Mouse (Mus musculus): ENCODE results near the gene Wdr90. TPM values are rescaled to one million over a fixed set of nuclear protein-coding genes. Genes with fewer than 3 reads are reported as not detected.
"Not testable (repeated sequence)": the region's sequence is repeated elsewhere in the genome, so short reads cannot be mapped to it uniquely, and the experiment has no call there.

Gene Wdr90
- total RNA-seq, 2 experiments from 2014 or later = 0.39 to 1.6 TPM

DNA sequence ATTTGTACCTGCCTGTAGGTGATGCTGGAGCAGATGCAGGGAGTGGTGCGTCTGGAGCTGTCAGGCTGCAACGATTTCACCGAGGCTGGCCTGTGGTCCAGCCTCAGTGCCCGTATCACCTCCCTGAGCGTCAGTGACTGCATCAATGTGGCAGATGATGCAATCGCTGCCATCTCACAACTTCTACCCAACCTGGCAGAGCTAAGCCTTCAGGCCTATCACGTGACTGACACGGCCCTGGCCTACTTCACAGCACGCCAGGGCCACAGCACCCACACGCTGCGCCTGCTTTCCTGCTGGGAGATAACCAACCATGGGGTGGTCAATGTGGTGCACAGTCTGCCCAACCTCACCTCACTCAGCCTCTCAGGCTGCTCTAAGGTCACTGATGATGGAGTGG lies 43.6 kb downstream of the Wdr90 start:
- intact Hi-C loops (cut with DNase I) = no loop called here
- DNase-seq = no peak

DNA sequence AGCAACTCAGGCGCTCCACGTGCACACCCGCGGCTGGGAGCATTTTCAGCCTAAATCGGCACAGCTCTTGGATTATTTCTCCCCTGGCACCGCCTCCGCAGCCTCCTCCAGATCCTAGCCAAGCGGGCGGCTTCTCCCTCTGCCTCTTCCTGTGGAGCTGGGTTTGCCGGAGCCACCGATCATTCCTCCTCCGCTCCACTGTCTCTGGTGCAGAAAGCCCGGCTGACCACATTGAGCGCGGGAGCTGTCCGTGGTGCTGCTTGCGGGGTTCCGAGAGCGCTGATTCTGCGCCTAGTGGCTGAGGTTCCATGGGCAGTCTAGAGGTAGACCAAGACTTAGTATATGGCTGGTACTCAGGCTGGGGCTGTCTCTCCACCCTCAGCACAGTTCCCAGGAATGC lies 47.8 kb downstream of the Wdr90 start:
- intact Hi-C loops (cut with DNase I) = no loop called here
- DNase-seq = peak; percentile 71 to 73

DNA sequence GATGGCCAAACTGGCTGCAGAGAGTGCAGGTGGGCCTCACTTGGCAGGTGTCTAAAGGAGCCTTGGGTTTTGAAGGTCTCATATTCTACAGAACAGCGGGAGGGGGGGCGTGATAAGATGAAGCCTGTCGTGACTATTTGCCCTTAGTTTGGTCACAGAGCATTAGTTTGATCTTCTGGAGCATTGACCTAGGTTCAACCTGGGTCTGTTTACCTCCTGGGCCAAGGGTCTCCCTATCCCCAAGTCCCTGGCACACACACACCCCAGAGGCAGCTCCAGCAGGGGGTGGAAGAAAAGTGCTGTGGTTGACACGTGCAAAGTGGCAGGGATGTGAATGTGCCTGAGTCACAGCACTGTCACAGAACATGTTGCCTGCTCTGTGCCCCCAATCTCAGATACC lies 50.4 kb downstream of the Wdr90 start:
- intact Hi-C loops (cut with DNase I) = no loop called here
- no peak for DNase-seq

DNA sequence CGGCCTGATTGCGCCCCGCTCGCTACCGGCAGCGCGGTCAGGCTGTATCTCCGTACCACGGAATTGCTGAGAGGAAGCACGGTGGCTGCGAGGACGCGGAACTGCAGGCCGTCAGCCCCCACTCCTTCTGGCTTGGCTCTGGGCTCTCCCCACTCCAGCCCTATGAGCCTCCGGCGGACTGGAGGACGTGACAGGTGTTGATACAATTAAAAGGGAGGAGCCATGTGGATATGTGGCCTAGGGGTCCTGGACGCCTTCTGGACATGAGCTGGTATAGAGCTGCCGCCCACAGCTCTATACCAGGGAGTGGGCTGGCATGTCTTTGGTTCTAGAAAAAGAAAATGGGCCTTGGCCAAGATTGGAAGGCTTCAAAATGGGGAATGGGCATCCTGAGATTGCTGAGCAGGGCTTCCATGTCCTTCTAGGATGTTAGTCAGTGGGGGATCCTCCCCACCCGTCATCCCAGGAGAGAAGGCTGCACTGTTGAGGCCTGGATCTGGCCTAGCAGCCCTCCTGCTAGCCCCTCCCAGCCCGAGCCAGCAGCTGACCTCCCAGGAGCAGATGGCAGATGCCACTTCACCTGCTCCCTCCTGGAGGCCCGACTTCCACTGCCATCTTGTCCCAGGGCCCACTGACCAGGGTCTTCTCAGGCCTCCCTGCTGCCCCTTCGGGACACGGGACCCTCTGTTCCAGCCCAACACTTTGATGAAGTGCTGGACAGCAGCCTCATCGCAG lies 51.5 kb downstream of the Wdr90 start:
- no peak for DNase-seq
- intact Hi-C loops (cut with DNase I) = no loop called here

DNA sequence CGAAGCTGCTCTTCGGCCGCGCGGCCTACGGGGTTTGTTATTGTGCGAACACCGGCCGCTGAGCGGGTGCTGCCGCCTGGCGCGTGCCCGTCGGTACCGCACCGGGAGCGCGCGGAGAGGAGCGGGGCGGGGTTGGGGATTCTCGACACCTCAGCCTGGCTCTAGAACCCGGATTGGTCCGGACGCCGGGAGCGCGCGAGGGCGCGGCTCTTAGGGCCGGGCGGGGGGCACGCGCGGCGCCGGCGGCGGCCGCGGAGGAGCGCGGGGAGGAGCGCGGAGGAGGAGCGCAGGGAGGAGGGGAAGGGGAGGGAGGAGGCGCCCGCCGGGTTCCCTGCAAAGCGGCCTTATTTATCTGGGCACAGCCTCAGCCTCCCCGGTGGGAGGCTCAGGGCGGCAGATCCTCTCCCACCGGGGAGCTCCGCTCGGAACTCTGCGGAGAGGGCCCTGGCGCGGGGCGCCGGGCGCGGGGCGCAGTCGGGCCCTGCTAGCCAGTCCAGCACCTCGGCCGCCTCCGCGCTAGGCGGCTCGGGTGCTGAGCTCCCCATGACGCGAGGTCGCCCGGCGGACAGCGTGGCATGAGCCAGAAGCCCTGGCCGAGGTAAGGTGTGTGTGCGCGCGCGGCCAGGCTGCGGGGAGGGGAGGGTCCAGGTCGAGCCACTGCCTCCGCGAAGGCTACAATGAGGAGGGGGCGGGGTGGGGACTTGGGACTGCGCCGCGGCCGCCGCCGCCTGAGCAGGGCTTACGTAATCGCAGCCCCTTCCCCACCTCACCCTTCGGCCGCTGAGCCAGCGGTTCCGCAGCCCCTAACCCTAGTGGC lies 52.3 kb downstream of the Wdr90 start, which contains the start of gene Fbxl16:
Fbxl16 (plus strand) TSS at position 297 of the 817 bp plus-strand sequence.
- DNase-seq = peak in 1 of 2 experiments; percentile 42
- intact Hi-C loops (cut with DNase I) = no loop called here

DNA sequence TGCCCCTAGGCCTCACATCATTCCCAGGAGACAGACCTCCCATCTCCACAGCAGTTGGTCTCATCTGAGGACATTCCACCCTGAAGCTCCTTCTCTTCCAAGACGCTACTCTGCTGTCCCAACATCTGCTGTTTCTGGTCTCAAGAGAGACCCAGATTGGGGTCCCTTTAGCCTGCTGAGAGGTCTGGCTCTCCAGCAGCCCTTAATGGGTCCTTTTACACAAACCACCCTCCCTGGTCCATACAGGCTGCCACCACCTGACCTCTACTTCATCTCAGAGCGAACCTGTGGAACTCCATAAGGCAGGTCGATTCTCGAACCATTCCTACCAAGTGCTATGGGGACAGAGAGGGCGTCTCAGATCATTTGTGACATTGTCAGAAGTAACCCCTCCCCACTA lies 53.3 kb downstream of the Wdr90 start:
- DNase-seq = no peak
- intact Hi-C loops (cut with DNase I) = no loop called here

DNA sequence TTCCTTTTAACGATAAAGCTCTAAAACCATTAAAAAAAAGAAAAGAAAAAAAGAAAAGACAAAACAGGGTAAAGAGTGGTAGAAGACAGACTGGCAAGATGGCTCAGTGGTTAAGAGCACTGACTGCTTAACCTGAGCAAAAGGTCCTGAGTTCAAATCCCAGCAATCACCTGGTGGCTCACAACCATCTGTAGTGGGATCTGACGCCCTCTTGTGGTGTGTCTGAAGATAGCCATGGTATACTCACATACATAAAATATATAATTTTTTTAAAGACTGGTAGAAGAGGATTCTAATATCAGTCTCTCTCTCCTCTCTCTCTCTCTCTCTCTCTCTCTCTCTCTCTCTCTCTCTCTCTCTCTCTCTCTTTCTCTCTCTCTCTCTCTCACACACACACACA lies 53.8 kb downstream of the Wdr90 start:
- DNase-seq; intact Hi-C loops (cut with DNase I): not testable (repeated sequence)

DNA sequence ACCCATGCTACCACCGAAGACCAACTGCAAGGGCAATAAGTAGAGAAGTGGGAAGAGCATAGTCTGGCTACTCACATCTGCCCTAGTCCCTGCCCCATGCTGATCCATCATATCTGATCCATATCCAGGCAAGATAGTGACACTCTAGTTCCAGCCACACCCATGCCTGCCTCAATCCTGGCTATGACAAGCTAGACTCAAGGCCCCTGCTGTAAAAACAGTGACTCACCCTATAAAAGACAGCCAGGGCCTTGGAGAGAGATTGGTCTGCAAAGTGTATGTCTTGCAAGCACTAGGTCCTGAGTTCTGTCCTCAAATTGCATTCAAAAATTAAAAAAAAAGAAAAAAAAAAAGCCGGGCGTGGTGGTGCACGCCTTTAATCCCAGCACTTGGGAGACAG lies 54.8 kb downstream of the Wdr90 start:
- intact Hi-C loops (cut with DNase I) = no loop called here

DNA sequence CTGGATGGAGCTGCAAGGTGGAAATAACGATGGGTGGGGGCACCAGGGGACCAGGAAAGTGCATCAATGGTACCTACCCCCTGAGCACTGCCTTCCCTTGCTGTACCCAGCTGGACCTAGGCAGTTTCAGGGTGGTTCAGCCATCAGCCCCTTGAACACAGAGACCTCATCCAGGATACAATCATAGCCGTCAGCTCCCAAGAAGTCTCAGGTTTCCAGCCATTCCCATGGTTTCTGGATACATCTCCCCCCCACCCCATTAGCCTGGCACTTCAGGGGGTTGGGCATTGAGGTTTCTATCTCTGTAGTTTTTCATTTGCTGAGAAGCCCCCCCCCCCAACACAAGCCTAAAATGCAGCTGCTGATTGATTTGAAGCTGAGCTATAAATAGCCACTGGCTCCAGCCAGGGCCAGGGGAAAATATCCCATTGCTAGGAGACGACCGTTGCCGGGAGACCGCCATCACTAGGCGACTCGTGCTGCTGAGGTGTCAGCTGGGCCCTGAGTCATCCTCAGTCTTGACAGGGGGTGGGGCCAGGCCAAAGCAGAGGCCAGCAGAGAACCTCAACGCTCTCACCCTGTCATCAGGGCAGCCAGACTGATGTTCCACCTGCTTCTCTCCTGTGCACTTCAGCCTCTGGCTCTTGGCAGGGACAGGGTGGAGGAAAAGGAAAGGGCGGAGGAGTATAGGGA lies 58.3 kb downstream of the Wdr90 start:
- intact Hi-C loops (cut with DNase I) = loop anchor here (5.0 kb wide), 1 partner anchor 71 kb away; no protein-coding TSS in a partner anchor
- no peak for DNase-seq

More for the DNA sequence above, 54.8 kb downstream of the Wdr90 start:
- DNase-seq = no peak

DNA sequence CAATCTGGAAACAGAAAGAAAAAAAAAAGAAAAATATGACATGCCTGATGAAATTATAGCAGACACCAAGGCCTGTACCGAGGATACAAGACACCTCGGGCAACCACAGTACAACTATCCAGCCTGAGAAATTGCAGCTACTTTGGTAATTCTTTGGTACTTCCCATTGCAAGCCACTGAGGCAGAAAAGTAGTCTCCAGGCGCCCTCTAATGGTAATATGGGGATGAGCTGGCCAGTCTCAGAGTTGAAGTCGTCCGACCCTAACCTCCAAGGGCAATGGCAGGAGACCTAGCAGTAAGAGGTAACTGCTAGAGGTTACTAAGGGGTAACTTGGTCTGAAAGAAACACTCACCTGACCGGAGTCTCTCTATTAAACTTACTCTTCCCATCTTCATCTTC lies 60.3 kb downstream of the Wdr90 start:
- peak in 1 of 2 experiments; percentile 49 for DNase-seq
- intact Hi-C loops (cut with DNase I) = loop anchor here (1.0 to 5.0 kb wide), 2 partner anchors 28 to 69 kb away; partner anchors contain the start of gene Narfl

DNA sequence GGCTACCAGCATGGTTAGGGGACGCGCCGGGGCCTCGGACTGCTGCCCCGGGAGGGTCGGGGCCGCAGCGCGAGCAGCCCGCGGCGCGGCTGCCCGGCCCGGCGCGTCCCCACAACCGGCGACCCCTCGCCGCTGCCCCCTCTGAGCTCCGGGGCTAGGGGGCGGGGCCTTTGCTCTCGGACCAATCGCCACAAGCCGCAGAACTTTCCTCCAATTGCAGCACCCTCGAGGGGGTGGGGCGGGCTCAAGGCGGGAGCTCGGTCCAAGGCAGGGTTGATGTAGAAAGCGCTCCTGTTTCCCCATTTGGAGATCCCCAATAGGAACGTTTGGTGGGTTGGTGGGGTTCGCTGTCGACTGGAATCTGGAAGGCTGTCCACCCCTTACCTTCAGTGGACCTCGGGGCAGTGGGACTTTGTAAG lies 64.3 kb downstream of the Wdr90 start, which contains the start of gene Metrn:
Metrn (minus strand) TSS at position 186 of the 419 bp plus-strand sequence.
- peak; percentile 76 to 86 for DNase-seq
- intact Hi-C loops (cut with DNase I) = loop anchor here (2.0 kb wide), 1 partner anchor 22 kb away; no protein-coding TSS in a partner anchor

DNA sequence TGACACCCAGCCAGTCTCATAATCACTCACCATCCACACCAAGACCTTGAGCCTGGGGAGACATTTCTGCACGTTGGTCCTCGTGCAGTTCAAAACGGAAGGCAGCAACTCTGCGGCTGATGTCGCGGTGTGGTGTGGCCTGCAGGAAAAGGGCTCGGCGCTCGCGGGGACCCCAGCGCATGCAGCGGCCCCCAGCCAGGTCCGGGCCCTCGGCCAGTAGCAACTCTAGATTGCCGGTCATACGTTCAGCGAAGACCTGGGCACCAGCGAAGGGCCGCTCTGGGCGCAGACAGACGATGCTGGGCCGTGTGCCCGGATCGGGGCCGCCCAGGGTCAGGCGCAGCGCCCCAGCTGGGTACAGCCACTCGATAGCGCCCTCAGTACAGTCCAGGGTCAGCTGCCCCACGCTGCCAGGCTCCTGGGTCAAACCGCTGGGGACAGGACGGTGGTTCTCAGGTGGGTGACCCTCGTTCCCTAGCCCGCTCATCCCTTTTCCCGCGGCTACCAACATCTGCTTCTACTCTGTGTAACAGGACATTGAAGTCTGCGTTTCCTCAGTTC lies 65.0 kb downstream of the Wdr90 start:
- intact Hi-C loops (cut with DNase I) = loop anchor here (2.0 kb wide), 1 partner anchor 21 kb away; no protein-coding TSS in a partner anchor
- peak; percentile 50 to 56 for DNase-seq

DNA sequence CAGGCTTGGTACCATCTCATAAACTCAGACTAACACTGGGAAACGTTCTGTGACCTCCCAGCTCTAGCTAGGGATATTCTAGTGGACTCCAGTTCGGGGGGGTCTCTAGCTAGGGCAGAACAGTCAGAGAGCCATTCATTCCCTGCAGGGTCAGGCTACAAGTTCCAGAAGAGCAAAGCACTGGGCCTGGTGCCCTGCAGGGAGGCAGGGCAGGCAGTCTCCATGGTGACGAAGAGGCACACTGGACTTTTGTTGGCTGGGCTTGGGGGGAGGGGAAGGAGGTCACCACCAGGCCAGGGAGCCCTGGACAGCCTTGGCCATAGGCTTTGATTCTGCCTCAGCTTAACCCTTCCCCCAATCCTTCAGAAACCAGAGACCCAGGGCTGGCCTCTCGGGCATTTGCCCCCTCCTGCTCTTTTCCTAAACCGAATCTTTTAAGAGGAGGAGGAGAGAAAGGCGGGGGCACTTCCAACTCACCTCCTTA lies 65.7 kb downstream of the Wdr90 start, which contains the start of gene AC134908.4:
AC134908.4 (minus strand) TSS at position 51 of the 484 bp plus-strand sequence.
- intact Hi-C loops (cut with DNase I) = loop anchor here (2.0 kb wide), 1 partner anchor 21 kb away; no protein-coding TSS in a partner anchor
- no peak for DNase-seq

DNA sequence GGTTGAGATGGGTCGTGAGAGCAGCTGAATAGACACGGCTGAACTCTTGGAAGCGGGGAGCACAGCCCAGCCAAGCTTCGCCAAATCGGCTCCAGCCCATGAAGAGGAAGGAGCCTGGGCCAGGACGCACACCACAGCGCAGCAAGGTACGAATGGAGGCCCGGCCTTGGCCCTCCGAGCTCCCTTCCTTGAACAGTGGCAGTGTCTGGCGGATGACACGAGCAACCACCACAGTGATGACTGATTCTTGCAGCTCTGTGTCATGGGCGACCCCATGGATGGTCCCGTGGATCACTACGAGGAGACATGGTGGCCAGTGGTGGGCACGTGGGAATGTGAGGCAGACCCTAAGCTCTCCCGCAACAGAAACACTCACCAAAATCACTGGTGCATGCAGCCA lies 66.3 kb downstream of the Wdr90 start:
- DNase-seq = no peak
- intact Hi-C loops (cut with DNase I) = no loop called here

Small RNA genes within 50 kb of the gene (microRNA-seq; reads per million reads assigned to microRNA genes)
- 0 reads per million in 2 experiments for gene Mir3082

Other genes starting within 250 kb of the Wdr90 start
- not detected for gene Gng13, start 144.3 kb downstream of the Wdr90 start, total RNA-seq (2021)
- under 1 TPM; 0.41 to 0.49 TPM for gene Chtf18, start 134.1 kb downstream of the Wdr90 start, total RNA-seq (2021)
- 1 to 10 TPM; 2.5 to 3.1 TPM for gene Rpusd1, start 133.8 kb downstream of the Wdr90 start, total RNA-seq (2021)
- gene Mslnl, start 125.5 kb downstream of the Wdr90 start, total RNA-seq (2021) = not detected
- gene Msln, start 107.1 kb downstream of the Wdr90 start, total RNA-seq (2021) = under 1 TPM in 1 of 2 experiments, not detected in 1; 0.44 TPM
- 10 to 100 TPM; 26.0 to 30.5 TPM for gene Narfl, start 87.7 kb downstream of the Wdr90 start, total RNA-seq (2021)
- 10 to 100 TPM in 1 of 2 experiments, 1 to 10 TPM in 1; 8.7 to 10.1 TPM for gene Haghl, start 75.8 kb downstream of the Wdr90 start, total RNA-seq (2021)
- gene Ccdc78, start 74.9 kb downstream of the Wdr90 start, total RNA-seq (2021) = not detected
- 10 to 100 TPM; 34.8 to 38.9 TPM for gene Fam173a, start 68.6 kb downstream of the Wdr90 start, total RNA-seq (2021)
- not detected for gene AC134908.4, start 65.8 kb downstream of the Wdr90 start, total RNA-seq (2021)
- gene Metrn, start 64.4 kb downstream of the Wdr90 start, total RNA-seq (2021) = 10 to 100 TPM; 48.4 to 50.8 TPM
- gene Fbxl16, start 52.4 kb downstream of the Wdr90 start, total RNA-seq (2021) = 1 to 10 TPM; 1.2 to 1.5 TPM
- gene Wdr24, start 37.9 kb downstream of the Wdr90 start, total RNA-seq (2021) = 1 to 10 TPM; 8.9 to 9.3 TPM
- 10 to 100 TPM; 13.4 to 13.6 TPM for gene Jmjd8, start 32.6 kb downstream of the Wdr90 start, total RNA-seq (2021)
- 10 to 100 TPM; 85.4 to 86.0 TPM for gene Stub1, start 28.1 kb downstream of the Wdr90 start, total RNA-seq (2021)
- gene Rhbdl1, start 24.2 kb downstream of the Wdr90 start, total RNA-seq (2021) = 10 to 100 TPM; 23.2 to 27.7 TPM
- gene Gm20683, start 19.7 kb downstream of the Wdr90 start, total RNA-seq (2021) = 10 to 100 TPM; 18.6 to 19.2 TPM
- gene Rhot2, start 16.6 kb downstream of the Wdr90 start, total RNA-seq (2021) = 10 to 100 TPM; 63.4 to 68.4 TPM
- gene Mcrip2, start 7.3 kb upstream of the Wdr90 start, total RNA-seq (2021) = 100 to 1,000 TPM in 1 of 2 experiments, 10 to 100 TPM in 1; 87.2 to 102 TPM
- gene Mettl26, start 13.6 kb upstream of the Wdr90 start, total RNA-seq (2021) = 10 to 100 TPM; 28.9 to 32.2 TPM
- under 1 TPM; 0.59 to 0.69 TPM for gene Wfikkn1, start 19.4 kb upstream of the Wdr90 start, total RNA-seq (2021)
- gene Rab40c, start 58.2 kb upstream of the Wdr90 start, total RNA-seq (2021) = 10 to 100 TPM in 1 of 2 experiments, 1 to 10 TPM in 1; 8.5 to 10.8 TPM
- gene Pigq, start 83.4 kb upstream of the Wdr90 start, total RNA-seq (2021) = 10 to 100 TPM; 24.1 to 27.4 TPM
- not detected for gene Nhlrc4, start 83.5 kb upstream of the Wdr90 start, total RNA-seq (2021)
- not detected for gene A930017K11Rik, start 91.1 kb upstream of the Wdr90 start, total RNA-seq (2021)
- gene Capn15, start 124.3 kb upstream of the Wdr90 start, total RNA-seq (2021) = 1 to 10 TPM; 5.4 to 6.5 TPM
- 10 to 100 TPM; 57.9 to 61.5 TPM for gene Rab11fip3, start 208.1 kb upstream of the Wdr90 start, total RNA-seq (2021)
- 1 to 10 TPM; 2.3 to 2.8 TPM for gene Decr2, start 228.8 kb upstream of the Wdr90 start, total RNA-seq (2021)
- gene Nme4, start 234.1 kb upstream of the Wdr90 start, total RNA-seq (2021) = 1 to 10 TPM; 1.0 to 1.7 TPM

Data from gastrocnemius, postnatal 36 days (tissue).